ENCODE assay signal across 9 mouse cellular contexts in genomic region chr10:60173035-60173434, GRCm38 (mm10). TPM values are rescaled to one million over a fixed set of nuclear protein-coding genes. Genes with fewer than 3 reads are reported as not detected.
DNase-seq lines count a peak whose midpoint lies in the region; ATAC-seq and TF ChIP-seq lines count a peak whose summit lies in the region.
"Had no signal": no experiment of that assay in that cellular context is flagged by ENCODE, and none has a peak within 500 bp of the region (broad histone marks: within the 10 kb centered on the region; RNA-seq: fewer than 3 reads in every experiment).

No protein-coding gene starts in this region.

- no peak overlapping the region for H3K4me3 ChIP-seq in hindbrain, postnatal 0 days (ENCODE audit: low read length)
- no peak overlapping the region for H3K4me3 ChIP-seq in hindbrain, embryonic 11.5 days (ENCODE audit: low read depth, low read length)
- H3K4me3 ChIP-seq in lung, embryonic 16.5 days (ENCODE audit: low read length) = no peak overlapping the region
- H3K4me3 ChIP-seq: liver, embryonic 15.5 days had no signal

- 36% methylated on average over 10 of the region's 10 CpGs for WGBS in hindbrain, postnatal 0 days
- 89% methylated on average over 10 of the region's 10 CpGs for WGBS in hindbrain, embryonic 11.5 days
- 43% methylated on average over 10 of the region's 10 CpGs for WGBS in lung, embryonic 16.5 days

- no peaks in the 10 kb centered on the region for H3K36me3 ChIP-seq in hindbrain, postnatal 0 days (ENCODE audit: insufficient read depth, low read length)
- no peaks in the 10 kb centered on the region for H3K36me3 ChIP-seq in hindbrain, embryonic 11.5 days (ENCODE audit: control insufficient read depth, insufficient read depth, low read length)
- H3K36me3 ChIP-seq in lung, embryonic 16.5 days (ENCODE audit: control insufficient read depth, insufficient read depth, low read length) = no peaks in the 10 kb centered on the region
- H3K36me3 ChIP-seq: liver, embryonic 15.5 days had no signal

- no peak overlapping the region for H3K27ac ChIP-seq in hindbrain, postnatal 0 days
- no peak overlapping the region for H3K27ac ChIP-seq in hindbrain, embryonic 11.5 days (ENCODE audit: low read depth, low read length)
- no peak overlapping the region for H3K27ac ChIP-seq in lung, embryonic 16.5 days (ENCODE audit: low read length)
- H3K27ac ChIP-seq: liver, embryonic 15.5 days had no signal

- ATAC-seq in hindbrain, postnatal 0 days = peak; percentile 56; the same call in 1 of the 2 replicates
- no peak for ATAC-seq in hindbrain, embryonic 11.5 days (ENCODE audit: low FRiP score)
- ATAC-seq in lung, embryonic 16.5 days (ENCODE audit: low read depth) = peak; percentile 57
- no peak for ATAC-seq in cerebellum, adult (ENCODE audit: insufficient number of reproducible peaks, low FRiP score, low TSS enrichment)

- no peaks in the 10 kb centered on the region for H3K4me1 ChIP-seq in hindbrain, postnatal 0 days (ENCODE audit: insufficient read depth, low read length)
- no peaks in the 10 kb centered on the region for H3K4me1 ChIP-seq in hindbrain, embryonic 11.5 days (replicated peaks; ENCODE audit: control insufficient read depth, insufficient read depth, low read length)
- no peaks in the 10 kb centered on the region; the same call in 1 of the 2 replicates for H3K4me1 ChIP-seq in lung, embryonic 16.5 days (replicated peaks; ENCODE audit: control insufficient read depth, insufficient read depth, low read length)
- H3K4me1 ChIP-seq: liver, embryonic 15.5 days had no signal

- no peaks in the 10 kb centered on the region for H3K27me3 ChIP-seq in hindbrain, postnatal 0 days (ENCODE audit: insufficient read depth, low read length)
- H3K27me3 ChIP-seq in hindbrain, embryonic 11.5 days (ENCODE audit: control insufficient read depth, insufficient read depth, low read length) = no peaks in the 10 kb centered on the region
- no peaks in the 10 kb centered on the region for H3K27me3 ChIP-seq in lung, embryonic 16.5 days (ENCODE audit: control insufficient read depth, insufficient read depth, low read depth, low read length)
- H3K27me3 ChIP-seq: liver, embryonic 15.5 days had no signal

- no peak overlapping the region for H3K4me2 ChIP-seq in hindbrain, postnatal 0 days (ENCODE audit: low read depth, low read length)
- no peak overlapping the region for H3K4me2 ChIP-seq in hindbrain, embryonic 11.5 days (replicated peaks; ENCODE audit: low read depth, low read length)
- no peak overlapping the region for H3K4me2 ChIP-seq in lung, embryonic 16.5 days (ENCODE audit: low read depth, low read length)
- H3K4me2 ChIP-seq: liver, embryonic 15.5 days had no signal

- TF ChIP-seq CTCF in hindbrain, postnatal 0 days (IDR thresholded peaks at IDR 0.05; ENCODE audit: low read depth) = no peak

- DNase-seq in hindbrain, postnatal 0 days (ENCODE audit: low spot score) = peak; percentile 74
- no peak for DNase-seq in hindbrain, embryonic 11.5 days (ENCODE audit: low spot score)
- peak; percentile 75 for DNase-seq in adrenal gland, adult 8-10 months
- DNase-seq in frontal cortex, postnatal 36 days (ENCODE audit: low spot score in 2 of 2) = peak; percentile 90 to 95
- DNase-seq in embryo, embryonic 11 days = no peak
- DNase-seq in urinary bladder, postnatal 10 days (ENCODE audit: low spot score) = no peak

- H3K9ac ChIP-seq in hindbrain, postnatal 0 days (replicated peaks; ENCODE audit: low read length) = no peak overlapping the region
- H3K9ac ChIP-seq in hindbrain, embryonic 11.5 days (ENCODE audit: low read depth, low read length) = no peak overlapping the region
- H3K9ac ChIP-seq in lung, embryonic 16.5 days (ENCODE audit: low read length) = no peak overlapping the region
- H3K9ac ChIP-seq: liver, embryonic 15.5 days had no signal

- H3K9me3 ChIP-seq in hindbrain, postnatal 0 days (ENCODE audit: low read length) = no peaks in the 10 kb centered on the region
- no peaks in the 10 kb centered on the region for H3K9me3 ChIP-seq in hindbrain, embryonic 11.5 days (ENCODE audit: control insufficient read depth, low read length)
- no peaks in the 10 kb centered on the region for H3K9me3 ChIP-seq in lung, embryonic 16.5 days (ENCODE audit: control insufficient read depth, low read length)
- H3K9me3 ChIP-seq: liver, embryonic 15.5 days had no signal

RNA-seq across cellular contexts. Expression of gene Chst3, which starts 46.0 kb away (rescaled TPM):
- total RNA-seq in hindbrain, postnatal 0 days (2014; rRNA removed) = 7.2 and 10.0 TPM in 2 replicates
- 0.89 and 0.96 TPM in 2 replicates for polyA plus RNA-seq in hindbrain, postnatal 0 days (2015; fragmentation: Nextera tagmentation; extraction: Ambion mirVana)
- 1.5 TPM in 2 replicates for polyA plus RNA-seq in hindbrain, embryonic 11.5 days (2014; fragmentation: Nextera tagmentation; extraction: Ambion mirVana)
- total RNA-seq in adrenal gland, adult 8-10 months (2022) = under 1 TPM; 0.70 to 1.00 (median 0.91) TPM
- 1.8 and 2.1 TPM in 2 replicates for polyA plus RNA-seq in lung, embryonic 16.5 days (2015; fragmentation: Nextera tagmentation; extraction: Ambion mirVana)

Comparison
In these comparisons a context has a peak if more than half of its experiments do, and no peak if none do; other contexts are left out.
1. ATAC-seq: peak in hindbrain, postnatal 0 days (single experiment) and lung, embryonic 16.5 days (single experiment); none in hindbrain, embryonic 11.5 days (single experiment) and cerebellum, adult (single experiment).
2. DNase-seq: peak in hindbrain, postnatal 0 days (single experiment), adrenal gland, adult 8-10 months (single experiment) and frontal cortex, postnatal 36 days (2 of 2); none in hindbrain, embryonic 11.5 days (single experiment), embryo, embryonic 11 days (single experiment) and urinary bladder, postnatal 10 days (single experiment).